Mouse (Mus musculus): ENCODE measurements around the gene Homer3.
A peak's percentile ranks its signal among the peaks of the same experiment; 100 is the strongest.

Gene Homer3

DNA sequence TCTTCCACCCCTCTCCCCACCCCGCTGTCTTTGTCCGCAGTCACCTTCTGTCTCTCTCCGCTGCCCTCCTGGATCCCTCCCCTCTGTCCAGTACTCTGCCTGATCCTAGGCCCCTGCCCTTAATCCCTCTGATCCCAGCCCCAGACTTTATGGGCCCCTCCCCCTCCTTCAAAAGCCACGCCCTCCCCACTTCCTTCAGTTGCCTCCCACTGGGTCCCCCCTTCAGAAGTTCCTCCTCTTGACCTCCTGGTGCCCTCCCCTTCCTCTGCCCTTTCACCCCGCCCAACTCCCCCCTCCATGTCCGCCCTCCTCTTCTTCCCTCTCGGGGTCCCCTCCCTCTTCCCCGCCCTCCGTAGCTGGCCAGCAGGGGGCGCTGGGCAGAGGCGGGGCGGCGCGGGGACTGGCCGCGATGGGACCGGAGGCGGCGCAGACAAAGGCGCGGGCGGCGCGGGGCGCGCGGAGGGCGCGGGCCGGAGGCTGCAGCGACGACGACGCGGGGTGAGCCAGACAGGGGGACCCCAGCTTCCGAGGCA, at the start of gene Homer3:
Gene Homer3, plus strand, starts transcription at position 225 of the 533 bp plus-strand sequence.
- peak; percentile 94 for DNase-seq (ENCODE audit: low read depth, low spot score)

GRCm38 (mm10) chr8:70233606-70234005, 49.0 kb upstream of the Homer3 start:
- no peak for DNase-seq (ENCODE audit: low read depth, low spot score)

DNA sequence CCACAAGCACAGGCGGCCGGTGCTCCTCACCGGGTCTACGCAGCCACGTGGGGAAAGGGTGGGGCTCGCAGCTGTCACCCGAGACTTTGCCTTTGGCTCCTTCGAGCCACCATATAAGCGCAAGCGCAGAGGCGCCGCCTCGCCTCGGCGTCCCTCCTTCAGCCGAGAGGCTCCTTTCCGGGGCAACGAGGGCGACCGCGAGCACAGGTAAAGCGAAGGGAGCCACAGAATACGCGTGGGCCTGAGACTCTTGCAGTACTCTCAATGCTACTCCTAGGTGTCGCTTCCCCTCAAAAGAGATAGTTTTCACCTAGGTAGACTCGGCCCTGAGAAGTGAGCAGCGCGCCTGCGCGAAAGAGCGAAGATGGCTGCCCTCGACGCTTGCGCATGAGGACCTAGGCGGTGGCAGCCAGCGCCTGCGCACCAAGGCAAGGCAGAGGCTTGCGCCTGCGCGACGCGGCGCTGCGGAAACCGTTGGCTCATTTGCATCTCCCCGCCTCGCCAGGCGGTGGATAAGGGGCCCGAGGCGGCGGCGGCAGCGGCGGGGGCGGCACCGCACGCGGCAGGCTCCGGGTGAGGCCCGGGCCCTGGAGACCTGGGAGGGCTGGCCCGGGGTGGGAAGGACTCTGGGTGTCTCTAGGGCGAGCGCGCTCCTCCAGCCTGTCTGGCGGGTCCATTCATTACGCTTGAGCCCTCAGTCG, 48.4 kb upstream of the Homer3 start, which contains the start of the genes Sugp2 and Armc6:
Gene Sugp2, plus strand, starts transcription at position 147 of the 701 bp plus-strand sequence.
Gene Armc6, minus strand, starts transcription at position 387 of the 701 bp plus-strand sequence.
- DNase-seq (ENCODE audit: low read depth, low spot score): peak; percentile 95

GRCm38 (mm10) chr8:70234781-70235128, 47.9 kb upstream of the Homer3 start:
- DNase-seq (ENCODE audit: low read depth, low spot score): no peak

- DNase-seq (ENCODE audit: low read depth, low spot score): no peak
Measured at GRCm38 (mm10) chr8:70237842-70238241, 44.8 kb upstream of the Homer3 start.

DNA sequence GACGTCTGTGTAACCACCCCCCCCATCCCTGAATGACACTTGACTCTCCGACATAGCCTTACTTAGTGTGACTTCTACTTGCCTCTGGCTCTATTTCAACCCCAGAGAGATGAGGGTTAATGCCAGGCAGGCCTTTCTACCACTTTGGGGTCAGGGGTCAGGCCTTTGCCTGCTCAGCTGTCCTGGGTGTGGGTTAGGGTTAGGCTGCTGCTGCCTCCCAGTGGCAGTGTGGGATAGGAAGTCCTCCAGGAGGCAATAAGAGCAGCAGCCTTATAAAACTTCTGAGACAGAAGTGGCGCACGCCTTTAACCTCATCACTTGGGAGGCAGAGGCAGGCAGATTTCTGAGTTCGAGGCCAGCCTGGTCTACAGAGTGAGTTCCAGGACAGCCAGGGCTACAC, 42.0 kb upstream of the Homer3 start:
- DNase-seq (ENCODE audit: low read depth, low spot score): no peak

- no peak for DNase-seq (ENCODE audit: low read depth, low spot score)
Measured at GRCm38 (mm10) chr8:70246622-70247021, 36.0 kb upstream of the Homer3 start.

- DNase-seq (ENCODE audit: low read depth, low spot score): peak; percentile 70
Measured at GRCm38 (mm10) chr8:70247841-70248240, 34.8 kb upstream of the Homer3 start.

- no peak for DNase-seq (ENCODE audit: low read depth, low spot score)
Measured at GRCm38 (mm10) chr8:70254628-70255027, 28.0 kb upstream of the Homer3 start.

- no peak for DNase-seq (ENCODE audit: low read depth, low spot score)
Measured at GRCm38 (mm10) chr8:70257456-70257855, 25.2 kb upstream of the Homer3 start.

DNA sequence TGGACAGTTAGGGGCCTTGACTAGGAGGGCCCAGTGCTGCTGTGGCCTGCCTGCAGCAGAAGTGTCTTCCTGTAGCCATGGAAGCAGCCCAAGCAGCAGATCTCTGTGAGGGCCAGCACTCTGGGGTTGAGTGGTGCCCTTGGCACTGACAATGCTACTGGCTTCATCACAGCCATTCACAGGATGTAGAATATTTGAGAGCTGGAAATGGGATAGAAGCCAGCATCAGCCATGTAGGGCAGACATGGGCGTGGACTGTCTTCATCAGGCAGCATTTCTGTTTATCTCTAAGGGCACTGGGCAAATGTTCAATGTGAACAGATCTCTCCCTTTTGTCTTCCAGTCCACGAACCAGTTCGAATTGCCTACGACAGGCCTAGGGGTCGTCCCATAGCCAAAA, 24.0 kb upstream of the Homer3 start:
- no peak for DNase-seq (ENCODE audit: low read depth, low spot score)

- DNase-seq (ENCODE audit: low read depth, low spot score): no peak
Measured at GRCm38 (mm10) chr8:70259043-70259442, 23.6 kb upstream of the Homer3 start.

DNA sequence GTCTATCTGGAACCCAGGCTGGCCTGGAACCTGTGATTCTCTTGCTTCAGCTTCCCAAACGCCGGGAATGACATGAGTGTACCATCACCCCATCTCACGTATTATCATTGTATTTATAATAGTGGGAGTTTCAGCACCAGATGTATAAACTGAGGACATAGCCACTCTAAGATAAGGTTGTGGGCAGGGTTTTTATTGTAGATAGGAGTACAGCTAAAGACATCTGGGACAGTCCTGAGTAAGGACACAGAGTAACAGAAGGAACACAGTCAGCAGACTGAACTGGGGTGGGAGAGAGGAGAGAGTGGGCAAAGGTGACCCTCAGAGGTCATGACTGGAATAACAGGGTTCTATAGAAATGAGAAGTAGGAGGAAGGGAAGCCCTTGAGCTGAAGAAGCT, 15.0 kb upstream of the Homer3 start:
- no peak for DNase-seq (ENCODE audit: low read depth, low spot score)

DNA sequence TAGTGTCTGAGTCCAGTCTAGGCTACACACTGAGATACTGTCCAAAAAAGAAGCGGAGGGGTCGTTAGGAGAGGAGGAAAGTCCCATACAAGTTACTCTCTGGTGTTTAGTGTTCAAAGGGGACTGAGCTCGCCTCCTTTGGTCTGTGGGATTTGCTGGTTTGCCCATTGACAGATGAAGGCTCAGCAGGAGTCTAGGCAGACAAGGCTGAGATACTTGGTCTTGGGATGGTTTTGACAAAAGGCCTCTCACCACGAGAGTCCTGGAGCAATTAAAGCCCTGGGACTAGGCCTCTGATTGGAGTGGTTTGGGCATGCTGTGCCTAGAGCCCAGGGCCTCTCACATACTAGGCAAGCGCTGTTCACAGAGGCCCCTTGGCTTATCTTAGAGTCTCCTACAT, 14.3 kb upstream of the Homer3 start:
- DNase-seq (ENCODE audit: low read depth, low spot score): no peak

DNA sequence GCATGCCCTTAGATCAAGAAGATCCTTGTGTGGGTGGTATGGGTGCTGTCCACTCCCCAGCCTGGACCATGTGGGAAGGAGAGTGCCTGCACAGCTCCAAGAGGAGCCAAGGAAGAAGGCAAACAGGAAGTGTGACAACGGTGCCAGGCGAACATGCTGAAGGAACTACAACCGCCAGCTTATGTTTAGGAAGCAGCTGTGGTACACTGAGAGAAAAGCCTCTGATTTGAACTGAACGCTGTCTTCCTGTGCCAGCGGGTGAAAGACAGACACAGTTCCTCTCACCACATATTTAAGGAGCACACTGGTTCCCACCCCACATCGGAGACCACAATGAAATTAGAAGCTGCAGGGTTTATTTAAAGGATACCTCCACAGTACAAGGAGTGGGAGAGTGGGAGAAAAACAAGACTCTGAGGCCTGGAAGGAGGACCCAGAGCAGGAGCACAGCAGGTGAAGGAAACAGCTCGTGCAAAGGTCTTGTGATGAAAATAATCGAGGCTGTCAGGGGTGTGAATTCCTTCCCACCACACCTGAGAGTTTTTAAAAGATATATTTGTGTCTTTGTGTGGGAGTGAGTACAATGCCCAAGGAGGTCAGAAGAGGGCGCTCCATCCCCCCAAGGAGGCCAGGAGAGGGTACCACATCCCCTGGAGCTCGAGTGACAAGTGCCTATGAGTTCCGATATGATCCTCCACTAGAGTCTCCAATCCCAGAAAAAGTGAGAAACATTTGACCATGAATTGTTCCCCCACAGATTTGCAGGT, 13.6 kb upstream of the Homer3 start:
- no peak for DNase-seq (ENCODE audit: low read depth, low spot score)

DNA sequence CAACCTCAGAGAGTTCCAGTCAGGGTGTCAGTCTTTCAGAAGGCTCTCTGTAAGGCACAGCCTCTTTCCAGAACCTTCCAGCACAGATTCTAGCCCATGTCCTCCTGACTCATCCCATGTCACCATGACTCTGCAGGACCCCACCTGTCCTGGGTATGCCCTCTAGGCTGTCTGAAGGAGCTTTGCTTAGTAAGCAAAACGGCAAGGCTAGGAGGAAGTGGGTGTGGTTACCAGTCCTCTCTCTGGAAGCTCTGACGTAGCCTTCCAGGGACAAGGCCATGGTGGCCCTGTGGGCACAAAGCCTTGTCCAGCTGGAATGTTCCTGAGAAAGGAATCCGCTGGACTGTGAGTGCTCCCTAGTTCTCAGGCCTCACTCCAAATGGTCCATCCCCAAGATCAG, 9.7 kb upstream of the Homer3 start:
- DNase-seq (ENCODE audit: low read depth, low spot score): no peak

- no peak for DNase-seq (ENCODE audit: low read depth, low spot score)
Measured at GRCm38 (mm10) chr8:70274350-70274749, 8.3 kb upstream of the Homer3 start.

- DNase-seq (ENCODE audit: low read depth, low spot score): no peak
Measured at GRCm38 (mm10) chr8:70276476-70276875, 6.2 kb upstream of the Homer3 start.

- DNase-seq (ENCODE audit: low read depth, low spot score): no peak
Measured at GRCm38 (mm10) chr8:70278175-70278574, 4.5 kb upstream of the Homer3 start.

GRCm38 (mm10) chr8:70279266-70279665, 3.4 kb upstream of the Homer3 start:
- DNase-seq (ENCODE audit: low read depth, low spot score): no peak

DNA sequence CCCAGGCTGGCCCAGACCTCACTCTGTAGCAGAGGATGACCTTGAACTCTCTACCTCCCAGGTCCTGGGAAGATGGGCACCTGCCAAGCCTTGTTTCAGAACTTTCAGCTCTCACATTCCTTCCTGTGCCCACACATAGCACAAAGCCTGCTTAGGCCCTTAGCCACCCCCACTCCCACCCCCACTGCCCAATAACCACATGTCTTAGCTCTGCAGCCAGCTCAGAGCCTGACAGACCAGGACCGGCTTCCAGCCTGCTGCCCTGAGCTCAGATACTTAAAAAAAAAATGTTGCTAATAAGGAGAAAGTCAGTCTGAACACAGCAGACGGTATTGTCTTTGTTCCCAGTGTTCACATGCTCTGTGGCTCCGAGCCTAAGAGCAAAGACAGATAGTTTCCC, 1.6 kb upstream of the Homer3 start:
- no peak for DNase-seq (ENCODE audit: low read depth, low spot score)

DNA sequence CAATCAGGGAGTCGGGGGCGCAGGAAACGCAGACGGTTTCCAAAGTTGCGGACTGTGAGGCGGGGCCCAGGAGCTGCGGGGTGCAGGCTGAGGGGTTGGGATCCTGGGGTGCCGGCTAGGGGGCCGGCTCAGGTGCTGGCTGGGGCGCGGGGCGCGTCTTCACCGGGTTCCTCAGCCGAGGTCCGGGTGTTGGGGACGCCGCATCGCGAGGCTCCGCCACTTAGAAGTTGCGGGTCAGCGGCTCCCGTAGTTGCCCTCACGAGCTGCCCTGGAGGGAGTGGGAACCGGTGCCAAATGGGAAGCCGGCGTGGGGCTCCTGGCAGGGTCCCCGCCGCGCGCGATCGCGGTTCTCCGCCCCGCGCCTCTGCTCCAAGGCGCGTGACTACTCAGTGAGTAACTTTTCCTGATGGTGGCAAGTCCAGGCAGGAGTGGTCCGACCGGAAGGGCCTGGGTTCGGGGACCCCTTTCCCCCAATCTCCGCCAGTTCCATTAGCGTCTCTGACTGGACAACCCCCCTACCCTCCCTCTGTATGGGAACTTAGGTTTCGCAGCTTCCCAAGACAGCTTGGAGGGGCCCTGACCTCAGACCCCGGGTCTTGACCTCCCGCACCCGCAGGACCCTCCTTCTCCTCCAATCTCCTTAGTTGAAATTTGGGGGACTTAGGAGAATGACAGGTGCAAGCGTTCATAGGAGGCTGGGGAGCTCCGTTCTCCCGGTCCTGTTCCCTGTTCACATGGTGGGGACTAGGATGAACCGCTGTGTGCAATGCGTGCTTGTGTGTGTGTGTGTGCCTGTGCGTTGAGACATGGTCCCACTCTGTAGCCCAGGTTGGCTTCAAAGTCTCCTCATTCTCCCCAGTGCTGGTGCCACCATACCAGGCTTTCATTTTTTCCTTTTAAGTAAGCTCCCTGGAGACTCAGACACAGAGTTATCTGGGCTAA, 780 bp downstream of the Homer3 start:
- DNase-seq (ENCODE audit: low read depth, low spot score): no peak
